Mouse (Mus musculus): ENCODE measurements around the gene Nt5m.

DNA sequence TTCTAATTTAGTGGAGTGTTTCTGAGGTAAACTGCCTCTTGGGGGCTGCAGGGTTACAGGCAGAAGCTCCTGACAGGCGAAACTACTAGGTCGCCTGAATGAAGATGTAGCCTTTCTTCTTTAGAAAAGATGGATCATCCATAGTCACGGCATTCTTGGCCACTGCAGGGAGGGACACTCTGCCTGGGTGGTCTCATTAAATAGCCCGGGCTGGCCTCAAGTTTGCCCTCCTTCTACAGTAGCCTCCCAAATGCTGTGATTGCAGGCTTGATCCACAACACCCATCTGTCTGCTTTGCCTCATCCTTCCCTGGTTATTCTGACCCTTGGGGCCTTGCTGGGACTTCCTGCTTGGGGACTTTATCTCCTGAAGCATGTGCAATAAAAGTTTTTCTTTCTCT is 90.8 kb downstream of the Nt5m start:
- no peak for TF ChIP-seq GATA1 (IDR thresholded peaks at IDR 0.05; ENCODE audit: low read length)
- TF ChIP-seq TAL1 (IDR thresholded peaks at IDR 0.05; ENCODE audit: low read length), result no peak
